Mouse (Mus musculus) limb, embryonic 15.5 days (tissue): Measurements from ENCODE around the gene Gm21293. TPM values are rescaled to one million over a fixed set of nuclear protein-coding genes. Genes with fewer than 3 reads are reported as not detected.
"Not testable (repeated sequence)": the region's sequence is repeated elsewhere in the genome, so short reads cannot be mapped to it uniquely, and the experiment has no call there.

Experiments
- ATAC-seq: fragments of 200-750 bp; cut with Nextera tagmentation; 2 replicates; pipeline ENCODE4 v1.8.0; 2017; ENCODE audit warnings: low read depth, moderate TSS enrichment; ENCODE audit not compliant: insufficient number of reproducible peaks, low FRiP score, low TSS enrichment
- H3K27ac ChIP-seq: fragments of 300-500 bp; sonication (generic); 2 replicates; pipeline ENCODE4 v1.5.1; 2015; ENCODE audit warnings: moderate library complexity, mild to moderate bottlenecking, inconsistent platforms
- H3K27me3 ChIP-seq: fragments of 300-500 bp; sonication (generic); 2 replicates; pipeline ENCODE4 v1.6.1; 2015; ENCODE audit warnings: inconsistent platforms
- H3K36me3 ChIP-seq: fragments of 300-500 bp; sonication (generic); 2 replicates; pipeline ENCODE4 v1.6.1; 2015; ENCODE audit warnings: inconsistent platforms
- H3K4me1 ChIP-seq: fragments of 300-500 bp; sonication (generic); 2 replicates; pipeline ENCODE4 v1.6.1; 2015; ENCODE audit warnings: inconsistent platforms
- H3K4me2 ChIP-seq: fragments of 300-500 bp; sonication (generic); 2 replicates; pipeline ENCODE4 v1.6.1; 2015; ENCODE audit warnings: mild to moderate bottlenecking, inconsistent platforms
- H3K4me3 ChIP-seq: fragments of 300-500 bp; sonication (generic); 2 replicates; pipeline ENCODE4 v1.5.1; 2015; ENCODE audit warnings: mild to moderate bottlenecking, inconsistent platforms
- H3K9ac ChIP-seq: fragments of 300-500 bp; sonication (generic); 2 replicates; pipeline ENCODE4 v1.6.1; 2015; ENCODE audit warnings: inconsistent platforms
- H3K9me3 ChIP-seq: fragments of 300-500 bp; sonication (generic); 2 replicates; pipeline ENCODE4 v1.6.1; 2016; ENCODE audit warnings: inconsistent platforms
- WGBS: fragments of 180-500 bp; shearing (Covaris S2); methylation state at CpG from one replicate; pipeline ENCODE4 v1.1.7; 2015; 5-methylcytosine and 5-hydroxymethylcytosine counted together
- polyA plus RNA-seq: library from polyadenylated mRNA; unstranded; fragments of >200 nt; fragmentation: Nextera tagmentation; extraction: Ambion mirVana; gene quantifications from 2 replicates; pipeline ENCODE4 v1.2.1, GENCODE M21; 2015

Gm21293 gene
- polyA plus RNA-seq = not detected in 2 replicates

DNA sequence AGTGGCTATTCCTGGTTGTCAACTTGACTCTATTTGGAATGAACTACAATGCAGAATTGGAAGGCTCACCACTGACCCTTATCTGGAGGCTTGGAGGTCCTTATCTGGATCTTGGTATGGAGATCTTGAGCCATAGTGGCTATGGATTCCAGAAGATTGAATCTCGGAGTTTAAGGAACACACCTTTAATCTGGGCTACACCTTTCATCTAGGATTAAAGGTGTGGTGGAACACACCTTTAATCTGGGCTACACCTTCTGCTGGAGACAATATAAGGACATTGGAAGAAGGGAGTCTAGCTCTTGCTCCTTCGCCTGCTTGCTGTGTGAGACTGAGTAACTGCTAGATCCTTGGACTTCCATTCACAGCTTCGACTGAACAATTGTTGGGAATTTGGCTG lies at the start of gene Gm21293:
Gm21293 (plus strand) TSS at position 301 of the 400 bp plus-strand sequence.
- H3K9me3 ChIP-seq, H3K36me3 ChIP-seq, H3K4me2 ChIP-seq, H3K27me3 ChIP-seq, H3K4me1 ChIP-seq, H3K4me3 ChIP-seq, ATAC-seq, H3K9ac ChIP-seq, H3K27ac ChIP-seq: not testable (repeated sequence)
- WGBS = no CpG with 5 or more reads among the region's 3 CpGs

- 62% methylated on average over 3 of the region's 3 CpGs for WGBS
Measured at GRCm38 (mm10) chr10:104110044-104110443, 32.7 kb upstream of the Gm21293 start.

DNA sequence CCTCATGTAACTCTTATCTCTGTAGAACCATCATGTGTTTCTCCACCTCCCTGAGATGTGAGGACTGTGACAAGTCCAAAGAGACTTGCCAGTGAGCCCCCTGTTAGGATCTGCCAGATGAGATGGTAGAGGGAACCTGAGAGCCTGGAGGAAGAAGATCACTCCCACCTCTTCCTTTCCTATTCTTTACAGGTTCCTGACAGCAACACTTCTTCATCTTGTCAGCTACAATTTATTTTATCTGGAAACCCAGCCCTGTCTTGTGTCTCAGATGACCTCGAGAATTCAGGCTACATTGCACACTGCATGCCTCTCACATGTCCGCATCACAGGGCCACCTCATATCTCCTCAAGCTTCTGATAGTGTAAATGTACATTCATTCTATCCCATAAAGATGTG lies 24.5 kb upstream of the Gm21293 start:
- no peaks in the 10 kb centered on the region for H3K36me3 ChIP-seq
- H3K27me3 ChIP-seq = no peaks in the 10 kb centered on the region
- no peak overlapping the region for H3K4me2 ChIP-seq
- 71% methylated on average over 2 of the region's 2 CpGs for WGBS
- no peaks in the 10 kb centered on the region for H3K9me3 ChIP-seq
- H3K9ac ChIP-seq = no peak overlapping the region
- no peak overlapping the region for H3K4me3 ChIP-seq
- no peaks in the 10 kb centered on the region for H3K4me1 ChIP-seq
- no peak for ATAC-seq
- no peak overlapping the region for H3K27ac ChIP-seq

More at GRCm38 (mm10) chr10:104110044-104110443, 32.7 kb upstream of the Gm21293 start:
- Histone ChIP-seq H3K9ac (no peak overlapping the region), H3K27ac (no peak overlapping the region), H3K27me3 (no peaks in the 10 kb centered on the region), H3K36me3 (no peaks in the 10 kb centered on the region), H3K4me1 (no peaks in the 10 kb centered on the region), H3K4me2 (no peak overlapping the region), H3K9me3 (no peaks in the 10 kb centered on the region), H3K4me3 (no peak overlapping the region)
- no peak for ATAC-seq

DNA sequence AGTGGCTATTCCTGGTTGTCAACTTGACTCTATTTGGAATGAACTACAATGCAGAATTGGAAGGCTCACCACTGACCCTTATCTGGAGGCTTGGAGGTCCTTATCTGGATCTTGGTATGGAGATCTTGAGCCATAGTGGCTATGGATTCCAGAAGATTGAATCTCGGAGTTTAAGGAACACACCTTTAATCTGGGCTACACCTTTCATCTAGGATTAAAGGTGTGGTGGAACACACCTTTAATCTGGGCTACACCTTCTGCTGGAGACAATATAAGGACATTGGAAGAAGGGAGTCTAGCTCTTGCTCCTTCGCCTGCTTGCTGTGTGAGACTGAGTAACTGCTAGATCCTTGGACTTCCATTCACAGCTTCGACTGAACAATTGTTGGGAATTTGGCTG lies 8.4 kb downstream of the Gm21293 start, which contains the start of gene Gm6763:
Gm6763 (plus strand) TSS at position 301 of the 400 bp plus-strand sequence.
- not testable (repeated sequence) for H3K4me3 ChIP-seq, ATAC-seq, H3K4me2 ChIP-seq, H3K36me3 ChIP-seq, H3K9me3 ChIP-seq, H3K4me1 ChIP-seq, H3K27ac ChIP-seq, H3K9ac ChIP-seq, H3K27me3 ChIP-seq
- no CpG with 5 or more reads among the region's 3 CpGs for WGBS

GRCm38 (mm10) chr10:104159706-104160105 lies 16.9 kb downstream of the Gm21293 start, which contains the start of gene Gm8764:
TSS of gene Gm8764 (plus strand) at chr10:104160006.
- H3K27ac ChIP-seq, H3K4me1 ChIP-seq, H3K9me3 ChIP-seq, ATAC-seq, H3K27me3 ChIP-seq, H3K9ac ChIP-seq, H3K4me2 ChIP-seq, H3K4me3 ChIP-seq, H3K36me3 ChIP-seq: not testable (repeated sequence)
- no CpG with 5 or more reads among the region's 3 CpGs for WGBS

GRCm38 (mm10) chr10:104168215-104168614 lies 25.4 kb downstream of the Gm21293 start, which contains the start of gene Gm21304:
TSS of gene Gm21304 (plus strand) at chr10:104168515.
- H3K36me3 ChIP-seq, H3K4me3 ChIP-seq, H3K4me1 ChIP-seq, ATAC-seq, H3K27me3 ChIP-seq, H3K9me3 ChIP-seq, H3K9ac ChIP-seq, H3K27ac ChIP-seq, H3K4me2 ChIP-seq: not testable (repeated sequence)
- no CpG with 5 or more reads among the region's 3 CpGs for WGBS

- not testable (repeated sequence) for H3K27me3 ChIP-seq, H3K27ac ChIP-seq, H3K36me3 ChIP-seq, H3K4me1 ChIP-seq, H3K4me2 ChIP-seq, ATAC-seq, H3K9me3 ChIP-seq, H3K4me3 ChIP-seq, H3K9ac ChIP-seq
- no CpG with 5 or more reads among the region's 3 CpGs for WGBS
Measured at GRCm38 (mm10) chr10:104176724-104177123, 33.9 kb downstream of the Gm21293 start, which contains the start of gene Gm21312. TSS of gene Gm21312 (plus strand) at chr10:104177024.

GRCm38 (mm10) chr10:104185233-104185632 lies 42.4 kb downstream of the Gm21293 start, which contains the start of gene Gm20765:
TSS of gene Gm20765 (plus strand) at chr10:104185533.
- no CpG with 5 or more reads among the region's 3 CpGs for WGBS
- ATAC-seq, H3K27me3 ChIP-seq: not testable (repeated sequence)

GRCm38 (mm10) chr10:104193742-104194141 lies 51.0 kb downstream of the Gm21293 start, which contains the start of gene Gm4340:
TSS of gene Gm4340 (plus strand) at chr10:104194042.
- no CpG with 5 or more reads among the region's 3 CpGs for WGBS
- ATAC-seq = not testable (repeated sequence)

More at GRCm38 (mm10) chr10:104185233-104185632, 42.4 kb downstream of the Gm21293 start, which contains the start of gene Gm20765:
- not testable (repeated sequence) for H3K4me3 ChIP-seq, H3K4me2 ChIP-seq, H3K27ac ChIP-seq, H3K9me3 ChIP-seq, H3K9ac ChIP-seq, H3K4me1 ChIP-seq, H3K36me3 ChIP-seq

More at GRCm38 (mm10) chr10:104193742-104194141, 51.0 kb downstream of the Gm21293 start, which contains the start of gene Gm4340:
- not testable (repeated sequence) for H3K9me3 ChIP-seq, H3K4me3 ChIP-seq, H3K4me2 ChIP-seq, H3K27me3 ChIP-seq, H3K9ac ChIP-seq, H3K27ac ChIP-seq, H3K36me3 ChIP-seq, H3K4me1 ChIP-seq

Other genes starting within 250 kb of the Gm21293 start
- gene Gm6763, start 8.5 kb downstream of the Gm21293 start, polyA plus RNA-seq = not detected in 2 replicates
- not detected in 2 replicates for gene Gm8764, start 17.0 kb downstream of the Gm21293 start, polyA plus RNA-seq
- gene Gm21304, start 25.5 kb downstream of the Gm21293 start, polyA plus RNA-seq = not detected in 2 replicates
- not detected in 2 replicates for gene Gm21312, start 34.0 kb downstream of the Gm21293 start, polyA plus RNA-seq
- not detected in 2 replicates for gene Gm20765, start 42.5 kb downstream of the Gm21293 start, polyA plus RNA-seq
- gene Gm4340, start 51.1 kb downstream of the Gm21293 start, polyA plus RNA-seq = not detected in 2 replicates